Mouse (Mus musculus) T-helper 2 cell (primary cell): ENCODE results near the gene Prkca.

Source experiments
- in situ Hi-C: fragments of 300-600 bp; cut with MboI, MseI; formaldehyde crosslinking; loops from one replicate; pipeline ENCODE4 v1.15.1; 2025; ENCODE audit warnings: high pct_unique_total_duplicates

The Prkca gene

GRCm38 (mm10) chr11:108340293-108340692 is 3.4 kb downstream of the Prkca start:
- in situ Hi-C loops, result no loop called here

GRCm38 (mm10) chr11:108336445-108336844 is 7.3 kb downstream of the Prkca start:
- in situ Hi-C loops, result no loop called here

- in situ Hi-C loops, result no loop called here
Measured at GRCm38 (mm10) chr11:108335536-108335935, 8.2 kb downstream of the Prkca start.

DNA sequence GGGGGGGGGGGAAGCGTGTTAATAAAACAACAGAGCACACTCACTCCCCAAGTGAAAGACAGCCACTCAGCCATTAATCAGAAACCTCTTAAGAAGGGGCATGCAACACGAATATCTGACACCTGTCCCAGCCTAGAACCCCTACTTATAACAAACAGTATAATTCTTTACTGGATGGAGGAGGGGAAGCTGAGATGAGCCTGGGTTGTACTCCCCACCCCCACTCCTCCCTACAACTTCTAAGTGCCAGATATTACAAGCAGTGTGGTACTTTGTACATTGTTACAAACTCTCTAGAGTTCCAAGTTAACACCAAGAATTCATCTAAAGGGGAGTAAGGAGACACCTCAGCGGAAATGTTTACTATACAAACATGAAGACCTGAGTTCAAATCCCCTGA is 9.1 kb downstream of the Prkca start:
- in situ Hi-C loops, result no loop called here

GRCm38 (mm10) chr11:108333583-108334379 is 9.9 kb downstream of the Prkca start:
- in situ Hi-C loops, result no loop called here

DNA sequence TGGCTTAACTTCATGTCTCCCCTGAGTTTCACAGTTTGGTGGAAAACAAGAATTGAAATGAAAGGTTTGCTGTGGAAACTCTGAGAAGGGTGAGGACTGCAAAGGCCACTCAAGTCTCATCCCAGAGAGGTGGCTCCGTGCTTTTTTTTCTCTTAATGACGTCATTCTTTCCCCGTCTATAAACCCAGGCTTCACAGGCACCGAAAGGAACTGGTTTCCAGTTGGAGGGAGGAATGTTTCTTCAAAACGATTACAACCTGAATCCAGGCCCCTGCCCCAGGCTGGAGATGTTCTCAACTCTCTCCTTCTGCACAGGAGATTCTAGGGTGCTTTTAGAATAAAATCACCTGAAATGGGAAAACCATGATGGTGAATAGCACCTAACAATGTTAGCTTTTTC is 10.7 kb downstream of the Prkca start:
- in situ Hi-C loops, result no loop called here

GRCm38 (mm10) chr11:108330818-108331217 is 12.9 kb downstream of the Prkca start:
- in situ Hi-C loops, result no loop called here

DNA sequence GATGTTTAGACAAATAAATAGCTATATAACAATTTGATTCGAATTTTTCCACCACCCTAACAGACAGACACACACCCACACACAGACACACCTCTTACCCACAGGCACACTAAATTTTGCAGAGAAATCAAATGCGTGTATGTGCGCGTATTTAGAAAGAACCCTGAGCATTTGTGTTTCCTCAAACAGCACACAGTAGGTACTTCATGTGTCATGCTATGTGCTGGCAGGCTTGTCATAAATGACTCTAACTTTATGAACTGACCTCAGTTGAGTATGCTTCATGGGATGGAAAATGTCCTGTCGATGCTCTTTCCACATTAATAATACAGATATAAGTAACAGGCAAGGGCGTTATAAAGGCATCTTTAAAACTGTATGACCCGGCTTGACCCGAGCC is 17.8 kb downstream of the Prkca start:
- in situ Hi-C loops, result loop anchor here (10.0 kb wide), 1 partner anchor 1141 kb away; the partner anchor contains the start of gene Nol11

GRCm38 (mm10) chr11:108322156-108322555 is 21.6 kb downstream of the Prkca start:
- in situ Hi-C loops, result loop anchor here (10.0 kb wide), 1 partner anchor 1137 kb away; the partner anchor contains the start of gene Nol11

- in situ Hi-C loops, result loop anchor here (10.0 kb wide), 1 partner anchor 1136 kb away; the partner anchor contains the start of gene Nol11
Measured at GRCm38 (mm10) chr11:108320561-108320960, 23.2 kb downstream of the Prkca start.

- in situ Hi-C loops, result no loop called here
Measured at GRCm38 (mm10) chr11:108319162-108319561, 24.6 kb downstream of the Prkca start.

DNA sequence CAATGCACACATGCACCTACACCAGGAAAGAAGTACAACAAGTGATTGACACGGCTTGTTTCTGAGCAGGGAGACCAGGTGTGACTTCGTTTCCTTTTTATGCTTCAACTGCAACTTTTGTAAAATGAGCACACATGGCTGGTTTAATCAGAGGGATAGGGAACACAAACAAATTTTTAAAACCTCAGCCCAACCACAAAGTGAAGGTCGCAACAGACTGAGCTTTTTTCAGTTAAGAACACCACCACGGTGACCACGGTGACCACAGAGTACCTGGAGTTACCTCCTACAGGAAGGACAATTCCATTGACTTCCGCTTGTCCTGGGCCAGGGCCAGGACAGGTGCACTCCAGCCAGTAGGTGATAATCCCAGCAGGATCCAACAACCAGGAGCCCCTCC is 25.9 kb downstream of the Prkca start:
- in situ Hi-C loops, result no loop called here

DNA sequence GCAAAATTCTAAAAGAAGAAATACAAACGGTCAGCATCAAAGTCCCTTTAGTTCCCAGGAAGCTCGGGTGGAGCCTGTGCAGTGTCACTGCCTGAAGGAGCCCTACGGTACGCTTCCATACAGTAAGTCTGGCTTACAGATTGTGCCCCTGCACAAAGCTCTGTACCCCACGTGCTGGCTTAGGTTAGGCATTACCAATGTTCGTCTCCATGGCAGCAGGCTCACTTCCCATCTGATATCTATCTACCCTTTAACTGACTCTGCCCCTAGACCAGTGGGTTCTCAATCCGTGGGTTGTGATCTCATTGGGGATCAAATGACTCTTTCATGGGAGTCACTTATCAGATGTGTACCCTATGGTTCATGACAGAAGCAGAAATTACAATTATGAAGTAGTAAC is 28.0 kb downstream of the Prkca start:
- in situ Hi-C loops, result no loop called here

DNA sequence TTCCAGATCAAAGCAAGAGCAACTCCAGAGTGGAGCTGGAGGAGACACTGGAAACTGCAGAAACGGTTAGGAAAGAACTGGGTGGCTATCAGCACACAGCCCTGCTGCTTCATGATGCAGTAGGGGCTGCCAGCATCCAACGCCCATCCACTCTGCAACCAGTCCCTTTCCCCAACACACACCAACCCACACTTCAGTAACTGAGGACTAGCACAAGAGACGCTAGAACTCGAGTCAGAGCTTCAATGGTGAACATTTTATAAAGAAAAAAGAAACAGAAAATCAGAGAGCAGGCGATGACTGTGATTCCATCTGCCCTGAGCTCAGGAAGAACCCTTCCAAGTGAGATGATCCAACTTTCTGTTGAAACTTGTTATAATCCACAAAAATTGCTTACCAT is 31.2 kb downstream of the Prkca start:
- in situ Hi-C loops, result no loop called here

DNA sequence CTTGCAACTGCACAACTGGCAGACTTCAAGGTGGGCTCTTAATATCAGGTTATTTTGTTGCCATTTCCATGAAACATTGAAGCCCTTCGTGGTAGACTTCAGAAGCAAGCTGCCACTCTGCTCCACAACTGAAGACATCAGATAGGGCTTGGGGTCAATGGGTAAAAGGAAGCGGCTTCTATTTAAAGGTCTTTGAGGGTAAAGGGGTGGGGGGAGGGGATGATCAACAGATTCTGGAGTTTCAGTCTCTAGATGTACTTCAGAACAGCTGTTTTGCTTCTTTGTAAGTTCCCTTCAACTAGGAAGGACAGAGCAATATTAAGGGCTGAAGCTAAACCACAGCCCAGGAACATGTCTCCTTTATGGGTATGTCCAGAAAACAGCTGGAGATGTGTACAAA is 31.8 kb downstream of the Prkca start:
- in situ Hi-C loops, result no loop called here

- in situ Hi-C loops, result no loop called here
Measured at GRCm38 (mm10) chr11:108309791-108310190, 33.9 kb downstream of the Prkca start.

- in situ Hi-C loops, result no loop called here
Measured at GRCm38 (mm10) chr11:108308253-108308652, 35.5 kb downstream of the Prkca start.

DNA sequence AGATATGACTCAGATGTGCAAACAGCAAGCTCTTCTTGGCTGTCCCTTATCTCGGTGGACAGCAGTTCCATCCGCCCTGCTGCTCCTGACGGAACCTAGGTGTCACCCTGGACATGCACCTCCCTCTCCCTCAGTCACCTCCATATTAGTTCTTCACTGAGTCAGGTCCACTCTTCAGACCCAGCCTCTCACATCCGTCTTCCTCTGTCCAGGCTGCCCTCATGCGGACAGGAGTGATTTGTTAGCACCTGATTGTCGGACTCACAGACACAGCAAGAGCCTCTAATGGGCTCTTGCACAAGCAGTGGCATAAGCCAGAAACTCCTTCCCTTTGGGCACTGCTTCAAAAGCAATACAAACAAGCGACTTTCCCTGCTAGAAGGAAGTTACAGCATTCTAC is 36.5 kb downstream of the Prkca start:
- in situ Hi-C loops, result no loop called here

- in situ Hi-C loops, result no loop called here
Measured at GRCm38 (mm10) chr11:108303787-108304186, 39.9 kb downstream of the Prkca start.

GRCm38 (mm10) chr11:108301796-108302490 is 41.8 kb downstream of the Prkca start:
- in situ Hi-C loops, result no loop called here

DNA sequence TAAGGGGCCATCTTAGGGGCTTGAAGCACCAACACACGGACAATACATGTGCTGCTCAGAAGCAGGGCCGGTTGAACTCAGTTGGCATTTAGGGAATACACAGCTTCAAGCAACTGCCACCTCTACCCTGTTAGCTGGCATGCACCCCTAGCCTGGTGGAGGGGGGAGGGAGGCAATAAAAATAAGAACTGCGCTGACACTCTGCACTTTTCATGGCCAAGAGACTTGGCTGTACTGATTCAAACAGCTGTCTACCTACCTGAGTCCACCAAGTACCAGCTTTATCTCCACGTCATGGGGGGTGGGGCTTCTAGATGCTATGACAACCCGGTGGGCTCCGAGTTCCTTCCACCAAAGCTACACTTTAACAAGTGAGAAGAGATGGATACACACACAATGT is 42.7 kb downstream of the Prkca start:
- in situ Hi-C loops, result no loop called here

GRCm38 (mm10) chr11:108300443-108300842 is 43.3 kb downstream of the Prkca start:
- in situ Hi-C loops, result no loop called here

DNA sequence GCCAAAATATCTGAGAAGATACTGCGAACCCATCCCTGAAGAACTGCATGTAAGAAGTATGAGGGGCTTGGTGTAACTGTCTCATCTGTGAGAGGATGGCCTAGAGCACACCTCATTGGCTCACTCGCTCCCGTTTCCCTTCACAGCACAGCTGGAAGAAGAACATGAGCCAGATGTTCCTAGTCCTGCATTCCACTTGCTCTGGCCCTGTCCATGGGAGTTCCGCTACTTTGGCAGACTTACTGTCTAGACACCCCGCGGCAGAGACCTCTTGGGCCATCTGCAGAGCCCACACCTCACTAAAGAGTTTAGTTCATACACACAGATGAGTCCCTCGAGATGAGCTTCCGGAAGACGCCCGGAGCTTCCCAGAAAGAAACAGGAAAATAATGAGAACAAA is 43.8 kb downstream of the Prkca start:
- in situ Hi-C loops, result no loop called here
